Mouse (Mus musculus): ENCODE measurements around the gene Mtrex. TPM values are rescaled to one million over a fixed set of nuclear protein-coding genes. Genes with fewer than 3 reads are reported as not detected.

Gene Mtrex
- polyA plus RNA-seq (2014; fragmentation: Illumina TruSeq; extraction: RNeasy Lipid Tissue Mini Kit (QIAGEN cat#74804); ENCODE audit: low replicate concordance) = 47.9 TPM

GRCm38 (mm10) chr13:112927287-112928001 lies at the start of gene Mtrex, which contains the start of gene Dhx29:
Gene Mtrex, minus strand, starts transcription at chr13:112927398.
Gene Dhx29, plus strand, starts transcription at chr13:112927454.

Other genes with a start within 250 kb of the Mtrex start
- 300 TPM for gene Plpp1, start 126.6 kb downstream of the Mtrex start, polyA plus RNA-seq (2014; fragmentation: Illumina TruSeq; extraction: RNeasy Lipid Tissue Mini Kit (QIAGEN cat#74804); ENCODE audit: low replicate concordance)
- 5.9 TPM for gene Dhx29, start 56 bp upstream of the Mtrex start, polyA plus RNA-seq (2014; fragmentation: Illumina TruSeq; extraction: RNeasy Lipid Tissue Mini Kit (QIAGEN cat#74804); ENCODE audit: low replicate concordance)
- gene Ccno, start 60.4 kb upstream of the Mtrex start, polyA plus RNA-seq (2014; fragmentation: Illumina TruSeq; extraction: RNeasy Lipid Tissue Mini Kit (QIAGEN cat#74804); ENCODE audit: low replicate concordance) = not detected
- not detected for gene Mcidas, start 66.4 kb upstream of the Mtrex start, polyA plus RNA-seq (2014; fragmentation: Illumina TruSeq; extraction: RNeasy Lipid Tissue Mini Kit (QIAGEN cat#74804); ENCODE audit: low replicate concordance)
- gene Cdc20b, start 107.7 kb upstream of the Mtrex start, polyA plus RNA-seq (2014; fragmentation: Illumina TruSeq; extraction: RNeasy Lipid Tissue Mini Kit (QIAGEN cat#74804); ENCODE audit: low replicate concordance) = not detected
- 32.6 TPM for gene Gpx8, start 119.0 kb upstream of the Mtrex start, polyA plus RNA-seq (2014; fragmentation: Illumina TruSeq; extraction: RNeasy Lipid Tissue Mini Kit (QIAGEN cat#74804); ENCODE audit: low replicate concordance)
- gene Gzma, start 173.6 kb upstream of the Mtrex start, polyA plus RNA-seq (2014; fragmentation: Illumina TruSeq; extraction: RNeasy Lipid Tissue Mini Kit (QIAGEN cat#74804); ENCODE audit: low replicate concordance) = 480 TPM